Mouse (Mus musculus) regulatory T cell (primary cell): ENCODE measurements around the gene Drd1.

Experiments
- in situ Hi-C: fragments of 300-600 bp; cut with MboI, MseI; formaldehyde crosslinking; loops from one replicate; pipeline ENCODE4 v1.15.1; 2025; ENCODE audit warnings: high pct_unique_total_duplicates

Drd1 gene

DNA sequence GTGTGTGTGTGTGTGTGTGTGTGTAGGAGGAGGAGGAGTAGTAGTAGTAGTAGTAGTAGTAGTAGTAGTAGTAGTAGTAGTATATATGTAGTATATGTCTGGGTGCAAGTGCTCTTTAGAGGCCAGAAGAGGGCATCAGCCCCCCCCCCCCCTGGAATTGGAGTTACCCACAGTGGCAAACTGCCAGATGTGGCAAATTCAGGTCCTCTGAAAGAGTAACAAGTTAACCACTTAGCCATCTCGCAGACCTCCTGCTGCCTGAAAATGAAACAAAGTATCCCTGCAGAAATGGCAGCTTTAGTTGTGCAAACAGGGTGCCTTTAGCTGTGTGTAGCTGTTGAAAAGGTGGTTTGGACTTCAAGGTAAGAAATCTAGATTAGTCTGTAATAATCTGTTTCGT, 18.0 kb upstream of the Drd1 start:
- in situ Hi-C loops = no loop called here

DNA sequence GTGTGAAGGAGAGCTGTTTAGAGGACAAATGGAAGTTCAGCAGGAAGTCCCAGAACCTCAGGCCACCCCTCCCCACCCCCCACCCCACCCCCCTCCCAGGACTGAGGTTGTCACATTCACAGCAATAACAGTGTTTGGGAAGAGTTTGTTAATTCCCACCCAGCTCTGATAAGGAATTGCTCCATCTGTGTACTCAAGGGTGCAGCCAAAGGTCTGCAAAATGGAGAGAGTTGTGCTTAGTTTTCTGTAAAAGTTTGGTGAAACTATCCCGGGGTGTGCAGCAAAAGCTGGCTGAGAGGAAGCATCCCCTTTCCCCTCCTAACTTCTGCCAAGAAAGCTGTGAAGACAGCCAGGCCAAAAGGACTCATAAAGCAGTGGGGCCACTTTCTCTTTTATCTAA, 17.6 kb upstream of the Drd1 start:
- in situ Hi-C loops = no loop called here

DNA sequence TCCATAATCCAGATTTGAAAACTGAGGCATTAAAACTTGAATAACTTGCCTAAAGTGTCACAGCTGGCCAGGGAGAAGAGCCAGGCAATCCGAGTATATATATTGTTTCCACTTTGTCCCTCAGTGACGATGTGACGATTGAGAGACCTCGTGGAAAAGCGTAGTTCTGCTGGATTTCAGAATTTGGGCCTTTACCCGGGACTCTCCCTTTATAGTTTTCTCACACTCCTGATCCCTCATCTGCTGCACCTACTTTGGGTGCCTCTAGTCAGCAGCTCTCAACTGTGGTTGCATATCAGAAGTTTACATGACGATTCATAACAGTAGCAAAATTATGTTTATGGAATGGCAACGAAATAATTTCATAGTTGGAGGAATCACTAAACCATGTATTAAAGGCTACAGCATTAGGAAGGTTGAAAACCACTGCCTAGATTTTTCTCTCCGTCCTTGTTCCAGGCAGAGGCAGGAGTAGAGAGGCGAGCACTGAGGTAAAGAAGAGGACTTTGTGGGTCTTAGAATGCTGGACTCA, 17.1 kb upstream of the Drd1 start:
- in situ Hi-C loops = no loop called here

DNA sequence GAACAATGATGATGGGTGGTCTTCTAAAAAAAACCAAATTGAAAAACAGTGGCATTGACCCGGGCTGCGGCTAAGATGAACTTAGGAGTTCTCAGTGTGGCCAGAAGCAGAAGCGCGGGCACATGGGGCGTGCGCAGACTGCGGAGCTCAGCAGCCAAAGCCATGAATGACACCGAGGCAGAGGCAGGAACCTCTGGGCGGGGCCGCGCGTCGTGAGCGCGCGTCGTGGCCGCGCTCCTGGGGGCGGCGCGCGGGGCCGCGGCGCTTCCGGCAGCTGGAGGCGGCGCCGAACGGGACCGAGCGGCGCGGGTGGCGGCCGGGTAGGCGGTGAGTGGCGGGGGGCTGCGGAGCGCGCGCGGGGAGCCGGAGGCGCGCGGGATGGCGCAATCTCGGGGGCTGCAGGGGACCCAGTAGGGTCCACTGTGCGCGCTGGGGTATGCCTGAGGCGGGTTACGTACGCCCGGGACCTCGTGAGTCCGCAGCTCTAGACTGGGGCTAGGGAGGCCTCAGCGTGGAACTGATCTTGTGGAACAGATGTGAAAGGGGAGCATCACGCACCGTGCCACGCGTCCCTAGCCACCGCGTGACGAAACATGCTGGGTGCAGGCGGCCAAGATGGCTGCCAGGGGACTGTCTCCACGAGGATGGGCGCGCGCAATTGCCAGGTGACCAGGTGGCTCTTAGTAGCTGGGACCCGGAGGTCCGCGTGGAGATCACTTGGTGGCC, 16.3 kb upstream of the Drd1 start, which contains the start of gene Sfxn1:
Gene Sfxn1 (plus strand): TSS at position 264 of the 726 bp plus-strand sequence.
- in situ Hi-C loops = no loop called here

DNA sequence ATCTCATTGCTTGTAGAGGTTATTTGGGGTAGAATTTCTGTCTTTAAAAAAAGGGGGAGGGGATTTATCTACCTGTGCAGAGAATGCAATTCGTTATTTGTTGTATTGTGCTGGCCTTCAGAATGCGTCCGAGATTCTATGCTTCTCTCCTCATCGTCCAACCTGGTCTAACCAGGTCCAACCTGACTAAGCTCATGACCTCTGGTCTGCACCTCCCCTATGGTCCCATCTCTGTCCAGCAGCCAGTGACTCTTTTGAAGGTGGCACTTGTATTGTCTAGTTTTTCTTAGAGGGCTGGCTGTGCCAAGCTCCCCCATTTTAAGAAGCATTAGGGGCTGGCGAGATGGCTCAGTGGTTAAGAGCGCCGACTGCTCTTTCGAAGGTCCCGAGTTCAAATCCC, 15.5 kb upstream of the Drd1 start:
- in situ Hi-C loops = no loop called here

DNA sequence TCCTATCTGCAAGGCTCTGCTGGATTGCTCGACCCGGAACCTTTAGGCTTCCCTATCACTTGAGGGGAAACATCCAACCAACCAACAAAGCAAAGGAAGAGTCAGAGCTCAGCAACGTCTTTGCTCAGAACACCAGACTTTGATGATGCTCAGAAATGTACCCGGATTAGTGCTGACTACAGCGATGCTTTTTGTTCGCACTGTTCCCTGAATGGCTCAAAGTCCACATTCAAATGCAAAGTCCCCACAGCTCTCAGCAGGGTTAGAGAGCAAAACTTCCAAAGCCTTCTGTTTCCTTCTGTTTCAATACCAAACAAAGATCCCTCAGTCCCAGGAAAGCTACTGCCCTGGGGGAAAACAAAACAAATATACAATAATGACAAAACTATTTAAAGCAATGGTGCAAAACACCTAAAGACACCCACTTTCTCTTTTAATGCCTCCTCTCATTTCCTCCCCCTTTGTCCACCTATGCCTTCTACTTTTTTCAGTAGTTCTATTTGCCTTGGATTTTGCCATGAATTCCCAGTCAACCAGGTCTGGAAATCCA, 12.2 kb upstream of the Drd1 start:
- in situ Hi-C loops = no loop called here

DNA sequence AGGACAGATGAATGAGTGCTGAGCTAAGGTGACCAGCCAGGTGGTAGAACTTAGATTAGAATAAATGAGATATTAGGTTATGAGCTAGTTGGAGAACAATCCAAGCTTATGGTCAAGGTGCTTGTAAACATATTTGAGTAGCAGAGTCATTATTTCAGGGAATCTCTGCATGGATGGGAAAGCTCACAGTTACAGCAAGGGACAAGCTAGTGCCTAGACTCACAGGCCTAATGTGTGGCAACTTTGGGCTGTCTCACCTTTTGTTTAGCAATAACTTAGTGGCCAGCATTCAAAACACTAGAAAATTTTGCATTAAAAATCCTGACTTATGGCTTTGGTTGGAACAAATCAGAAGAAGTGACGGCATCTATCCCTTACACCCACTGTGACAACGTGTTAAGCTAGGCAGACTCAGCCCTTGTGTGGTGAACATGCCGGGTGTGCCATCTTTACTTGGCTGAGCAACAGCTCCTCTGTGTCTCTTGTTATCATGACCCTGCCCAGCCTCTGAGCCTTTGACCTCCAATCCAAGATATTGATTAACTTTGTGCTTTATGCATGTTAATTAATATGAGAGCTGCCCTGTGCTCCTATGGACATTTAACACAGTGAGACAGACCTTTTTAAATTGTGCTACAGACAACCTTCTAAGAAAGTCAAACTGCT, 10.7 kb upstream of the Drd1 start:
- in situ Hi-C loops = no loop called here

DNA sequence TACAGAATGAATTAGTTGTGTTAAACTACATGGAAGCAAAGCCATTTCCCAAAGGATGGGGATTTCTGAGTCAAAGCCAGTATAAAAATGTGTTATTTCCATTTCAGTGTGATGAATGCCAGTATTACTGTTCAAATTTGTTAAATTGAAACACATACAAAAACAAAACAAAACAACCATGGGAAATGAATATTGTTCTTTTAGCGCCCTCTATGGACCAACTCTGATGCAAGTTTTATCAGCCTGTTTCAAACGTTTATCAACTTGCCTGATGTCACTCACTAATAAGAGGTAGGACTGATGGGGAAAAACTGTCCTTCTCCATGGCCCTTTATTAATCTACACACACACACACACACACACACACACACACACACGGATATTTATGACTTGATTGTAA, 7.8 kb upstream of the Drd1 start:
- in situ Hi-C loops = no loop called here

DNA sequence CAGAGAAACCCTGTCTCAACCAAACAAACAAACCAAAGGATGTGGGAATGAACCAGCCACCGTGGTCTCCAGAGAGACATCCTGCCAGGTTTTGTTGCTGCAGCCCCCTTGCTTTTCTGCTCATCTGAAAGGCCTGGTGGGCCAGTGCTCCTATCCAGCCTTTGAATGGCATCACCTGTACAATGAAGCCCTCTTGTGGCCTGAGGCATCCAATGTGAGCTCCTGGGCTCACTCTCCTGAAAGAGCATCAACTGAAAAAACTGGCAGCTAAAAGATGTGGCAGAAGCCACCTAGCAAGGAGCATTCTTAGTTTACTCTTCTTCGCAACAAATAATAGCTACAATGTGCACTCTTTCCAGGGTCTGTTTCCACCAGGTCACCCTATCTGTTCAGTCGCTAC, 6.6 kb upstream of the Drd1 start:
- in situ Hi-C loops = no loop called here

DNA sequence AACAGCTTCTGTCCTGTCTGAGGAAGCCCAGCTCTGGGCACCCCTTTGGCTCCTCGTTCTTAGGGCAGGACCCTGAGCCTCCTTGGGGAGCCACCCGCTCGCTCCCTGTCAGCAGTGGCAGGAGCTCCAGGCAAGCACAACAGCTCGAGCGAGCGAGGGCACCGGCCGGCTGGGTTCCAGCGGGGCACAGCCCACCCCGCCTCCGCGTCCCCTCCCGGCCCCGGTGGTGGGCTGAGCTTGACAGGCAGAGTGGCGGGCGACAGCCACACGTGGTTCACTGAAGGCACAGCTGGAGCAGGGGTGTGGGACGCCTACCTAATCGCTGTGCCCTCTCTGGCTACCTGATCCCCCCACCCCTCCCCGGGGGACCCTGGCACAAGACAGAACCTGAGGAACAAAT, 543 bp downstream of the Drd1 start:
- in situ Hi-C loops = no loop called here

DNA sequence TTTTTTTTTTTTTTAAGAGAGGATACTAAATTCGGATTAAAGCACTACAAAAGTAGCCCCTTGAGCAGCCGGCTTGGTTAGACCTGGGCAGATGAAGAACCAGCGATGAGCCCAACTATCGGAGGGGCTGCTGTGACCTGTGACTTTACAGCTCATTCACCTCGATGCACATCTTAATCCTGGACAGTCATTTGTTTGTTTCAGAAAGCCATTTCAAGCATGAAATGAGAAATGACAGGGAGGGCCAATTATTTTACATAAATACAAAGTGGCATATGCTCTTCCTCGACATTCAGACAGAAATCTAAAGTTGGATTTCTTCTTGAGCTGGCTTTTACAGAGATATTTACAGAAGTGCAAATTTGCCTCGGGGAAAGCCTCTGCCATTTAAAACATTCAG, 3.9 kb downstream of the Drd1 start:
- in situ Hi-C loops = no loop called here

DNA sequence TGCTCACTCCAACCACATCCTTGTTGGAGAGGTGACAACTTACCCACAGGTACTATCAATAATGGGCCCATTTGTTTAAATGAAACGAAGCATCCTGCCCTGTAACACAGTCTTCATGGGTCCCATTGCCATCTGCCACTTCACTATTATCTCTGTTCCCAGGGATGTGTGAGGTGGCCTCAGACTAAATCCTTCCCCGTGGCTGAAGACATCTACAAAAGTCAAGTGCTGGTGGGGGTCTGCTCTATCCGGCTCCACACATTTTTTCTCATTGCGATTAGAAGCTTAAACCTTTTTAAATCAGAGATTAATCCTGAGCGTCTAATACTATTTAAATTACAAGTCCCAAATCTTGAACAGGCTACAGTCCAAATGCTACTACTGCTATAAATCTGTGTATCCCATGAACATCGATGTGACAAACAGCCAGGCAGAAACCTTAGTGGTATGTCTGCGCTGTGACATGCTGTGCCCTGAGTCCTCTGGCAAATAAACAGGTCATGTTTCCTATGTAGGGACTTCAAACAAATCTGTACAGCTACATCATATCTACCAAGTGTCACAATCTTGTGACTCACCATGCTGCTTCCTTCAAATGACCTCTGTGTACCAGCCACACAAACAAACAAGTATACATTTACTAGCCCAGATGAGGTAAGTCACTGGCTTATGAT, 6.7 kb downstream of the Drd1 start:
- in situ Hi-C loops = no loop called here

DNA sequence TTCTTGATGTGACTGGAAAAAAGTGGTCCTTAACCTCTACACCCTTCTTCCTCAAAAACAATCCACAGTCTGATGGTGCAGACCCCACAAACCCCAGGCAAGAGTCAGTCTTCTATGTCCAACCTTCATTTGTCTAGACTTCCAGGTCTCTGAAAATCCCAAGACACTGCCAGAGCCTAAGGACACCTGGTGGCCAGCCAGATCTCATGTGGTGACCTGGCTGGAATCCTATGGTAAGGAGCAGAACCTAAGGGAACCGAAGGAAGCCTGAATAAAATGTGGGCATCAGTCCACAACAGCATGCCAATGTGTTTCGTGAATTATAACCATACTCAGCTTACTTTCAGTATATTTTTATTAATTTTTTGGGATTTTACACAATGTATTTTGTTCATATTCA, 15.2 kb downstream of the Drd1 start:
- in situ Hi-C loops = no loop called here

DNA sequence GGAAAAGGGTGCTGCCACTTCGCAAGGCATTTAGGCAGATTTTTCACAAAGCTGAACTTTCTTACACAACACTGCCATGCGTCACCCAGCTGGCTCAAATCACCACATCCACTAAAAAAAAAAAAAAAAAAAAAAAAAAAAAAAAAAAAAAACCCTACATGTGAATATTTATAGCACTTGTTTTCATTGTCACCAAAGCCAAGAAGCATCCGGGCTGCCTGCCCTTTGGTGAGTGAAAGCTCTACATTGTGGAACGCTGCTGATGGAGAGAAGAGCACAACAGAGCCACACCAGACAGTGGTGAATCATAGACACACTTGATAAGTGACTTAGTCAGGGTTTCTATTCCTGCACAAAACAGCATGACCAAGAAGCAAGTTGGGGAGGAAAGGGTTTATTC, 17.6 kb downstream of the Drd1 start:
- in situ Hi-C loops = no loop called here

DNA sequence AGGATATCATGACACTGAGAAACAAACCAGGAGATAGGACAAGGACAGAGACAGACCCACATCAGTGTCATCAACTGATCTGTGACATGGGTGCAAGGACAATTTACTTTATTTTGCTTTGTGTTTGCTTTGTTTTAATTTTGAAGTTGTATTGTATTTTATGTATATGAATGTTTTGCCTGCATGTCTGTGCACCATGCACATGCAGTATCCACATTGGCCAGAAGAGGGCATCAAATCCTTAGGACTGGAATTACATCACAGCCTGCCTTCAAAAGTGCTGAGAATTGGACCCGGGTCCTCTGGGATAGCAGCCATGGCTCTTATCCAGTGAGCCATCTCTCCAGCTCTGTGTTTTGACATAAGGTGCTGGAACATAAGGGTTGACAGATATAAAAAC, 20.0 kb downstream of the Drd1 start:
- in situ Hi-C loops = no loop called here

DNA sequence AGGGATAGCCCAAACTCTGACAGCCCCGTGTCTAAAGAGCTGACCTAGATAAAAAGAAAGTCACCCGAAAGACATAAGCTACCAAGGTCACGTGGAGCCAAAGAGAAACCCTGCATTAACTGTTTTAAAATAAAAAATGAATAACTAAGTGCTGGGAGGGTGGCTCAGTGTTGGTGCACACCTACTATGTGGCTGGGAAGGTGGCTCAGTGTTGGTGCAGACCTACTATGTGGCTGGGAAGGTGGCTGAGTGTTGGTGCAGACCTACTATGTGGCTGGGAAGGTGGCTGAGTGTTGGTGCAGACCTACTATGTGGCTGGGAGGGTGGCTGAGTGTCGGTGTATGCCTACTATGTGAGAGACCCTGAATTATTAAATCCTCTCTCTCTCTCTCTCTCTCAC, 21.9 kb downstream of the Drd1 start:
- in situ Hi-C loops = no loop called here

DNA sequence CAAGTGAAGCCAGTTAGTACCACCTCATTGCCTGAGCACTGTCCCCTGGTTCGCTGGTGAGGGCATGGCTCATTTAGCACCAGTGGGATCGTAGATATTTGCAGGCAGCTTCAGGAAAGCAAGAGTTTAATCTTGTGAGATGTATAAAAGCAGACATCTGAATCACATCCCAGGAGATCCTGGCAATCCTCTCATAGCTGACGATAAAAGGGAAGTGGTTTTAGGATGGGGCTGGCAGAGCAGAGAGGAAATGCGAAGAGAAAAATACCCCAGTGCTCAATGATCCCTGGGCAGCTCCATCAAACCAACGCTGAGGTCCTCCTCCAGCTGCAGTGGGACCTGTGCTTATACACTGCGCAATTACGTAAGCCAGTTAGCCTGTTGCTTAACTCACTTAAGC, 28.4 kb downstream of the Drd1 start:
- in situ Hi-C loops = no loop called here

DNA sequence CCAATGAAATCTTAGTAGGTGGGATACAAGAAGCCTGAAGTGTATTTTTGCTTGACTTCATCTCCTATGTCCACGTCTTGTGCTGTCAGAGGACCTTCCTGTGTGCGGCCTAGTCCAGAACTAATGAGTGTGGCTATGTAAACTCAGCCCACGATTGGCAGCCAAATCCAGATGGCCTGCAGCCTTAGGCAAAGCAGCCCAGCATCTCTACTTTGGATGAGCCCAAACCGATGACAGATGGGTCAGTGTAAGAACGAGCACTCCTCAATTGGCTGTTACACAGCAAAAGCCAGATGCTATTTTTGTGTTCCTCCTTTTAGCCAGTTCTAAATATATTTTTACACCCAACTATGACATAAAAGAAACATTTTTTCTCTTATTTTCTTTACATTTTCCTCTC, 32.2 kb downstream of the Drd1 start:
- in situ Hi-C loops = no loop called here

DNA sequence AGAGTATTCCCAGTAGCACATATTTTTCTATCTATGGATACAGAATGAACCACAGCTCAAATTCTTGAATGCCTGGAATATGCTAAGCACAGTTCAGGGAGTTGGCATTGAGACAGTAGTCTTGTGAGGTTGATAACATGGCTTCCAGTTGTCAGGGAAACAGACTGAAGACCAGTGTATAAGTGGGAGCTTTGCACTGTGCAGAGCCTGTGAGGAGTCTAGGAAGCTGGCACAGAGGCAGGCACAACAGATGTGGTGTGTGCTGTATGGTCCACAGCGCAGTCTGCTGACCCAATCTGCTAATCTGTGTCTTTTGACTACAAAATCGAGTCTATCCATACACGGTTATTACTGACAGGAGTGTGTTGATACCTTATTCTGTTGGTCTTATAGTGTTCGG, 46.8 kb downstream of the Drd1 start:
- in situ Hi-C loops = no loop called here
